Mouse (Mus musculus) heart, postnatal 0 days (tissue): ENCODE measurements around the gene Zbtb1. TPM values are rescaled to one million over a fixed set of nuclear protein-coding genes. Genes with fewer than 3 reads are reported as not detected.
A peak's percentile ranks its signal among the peaks of the same experiment; 100 is the strongest.

Experiments used
- ATAC-seq: fragments of 200-750 bp; cut with Nextera tagmentation; 2 replicates; pipeline ENCODE4 v1.8.0; 2017; ENCODE audit warnings: low read depth, moderate number of reproducible peaks, moderate library complexity; ENCODE audit not compliant: insufficient read depth
- DNase-seq: peaks from one replicate; pipeline ENCODE4 v3.0.0-alpha.2; 2016; ENCODE audit warnings: low spot score
- H3K27ac ChIP-seq: fragments of 300-500 bp; sonication (generic); 2 replicates; pipeline ENCODE4 v1.5.1; 2014; ENCODE audit warnings: low read depth, mild to moderate bottlenecking
- H3K27me3 ChIP-seq: fragments of 300-500 bp; sonication (generic); 2 replicates; pipeline ENCODE4 v1.6.1; 2014; ENCODE audit warnings: low read length, mixed read lengths; ENCODE audit not compliant: control insufficient read depth, insufficient read depth
- H3K36me3 ChIP-seq: fragments of 300-500 bp; sonication (generic); replicated peaks from 2 replicates; pipeline ENCODE4 v1.6.1; 2014; ENCODE audit warnings: low read length, mixed read lengths; ENCODE audit not compliant: control insufficient read depth, insufficient read depth
- H3K4me1 ChIP-seq: fragments of 300-500 bp; sonication (generic); 2 replicates; pipeline ENCODE4 v1.6.1; 2014; ENCODE audit warnings: antibody characterized with exemption; ENCODE audit not compliant: control insufficient read depth, insufficient read depth
- H3K4me2 ChIP-seq: fragments of 300-500 bp; sonication (generic); 2 replicates; pipeline ENCODE4 v1.6.1; 2014; ENCODE audit warnings: low read depth, mild to moderate bottlenecking, low read length, moderate library complexity
- H3K4me3 ChIP-seq: fragments of 300-500 bp; sonication (generic); 2 replicates; pipeline ENCODE4 v1.5.1; 2014; ENCODE audit warnings: low read depth, low read length
- H3K9ac ChIP-seq: fragments of 300-500 bp; sonication (generic); replicated peaks from 2 replicates; pipeline ENCODE4 v1.6.1; 2014; ENCODE audit warnings: low read depth, low read length, mixed read lengths
- H3K9me3 ChIP-seq: fragments of 300-500 bp; sonication (generic); replicated peaks from 2 replicates; pipeline ENCODE4 v1.6.1; 2016; ENCODE audit warnings: low read length; ENCODE audit not compliant: control insufficient read depth
- CTCF ChIP-seq: IDR thresholded peaks from 2 replicates; pipeline ENCODE4 v1.5.1; 2016; ENCODE audit warnings: antibody characterized with exemption, control low read depth, low read depth
- EP300 ChIP-seq: IDR thresholded peaks from 2 replicates; pipeline ENCODE4 v1.6.1; 2016; ENCODE audit warnings: antibody characterized with exemption, low read depth
- WGBS: fragments of 180-500 bp; shearing (Covaris S2); extraction: QIAGEN DNeasy Blood & Tissue Kit; methylation state at CpG from one replicate; pipeline ENCODE4 v1.1.7; 2014; 5-methylcytosine and 5-hydroxymethylcytosine counted together
- polyA plus RNA-seq: library from polyadenylated mRNA; unstranded; fragments of >200 nt; fragmentation: Nextera tagmentation; extraction: Ambion mirVana; gene quantifications from 2 replicates; pipeline ENCODE4 v1.2.1, GENCODE M21; 2015
- total RNA-seq: library from RNA; depleted of rRNA; stranded (reverse); fragments of >200 nt; gene quantifications from 2 replicates; pipeline ENCODE4 v1.2.3, GENCODE M21; 2014; ENCODE audit warnings: low replicate concordance

Zbtb1 gene
- total and polyA plus RNA-seq, 2 experiments from 2014 or later: 4.6 to 5.0 TPM

DNA sequence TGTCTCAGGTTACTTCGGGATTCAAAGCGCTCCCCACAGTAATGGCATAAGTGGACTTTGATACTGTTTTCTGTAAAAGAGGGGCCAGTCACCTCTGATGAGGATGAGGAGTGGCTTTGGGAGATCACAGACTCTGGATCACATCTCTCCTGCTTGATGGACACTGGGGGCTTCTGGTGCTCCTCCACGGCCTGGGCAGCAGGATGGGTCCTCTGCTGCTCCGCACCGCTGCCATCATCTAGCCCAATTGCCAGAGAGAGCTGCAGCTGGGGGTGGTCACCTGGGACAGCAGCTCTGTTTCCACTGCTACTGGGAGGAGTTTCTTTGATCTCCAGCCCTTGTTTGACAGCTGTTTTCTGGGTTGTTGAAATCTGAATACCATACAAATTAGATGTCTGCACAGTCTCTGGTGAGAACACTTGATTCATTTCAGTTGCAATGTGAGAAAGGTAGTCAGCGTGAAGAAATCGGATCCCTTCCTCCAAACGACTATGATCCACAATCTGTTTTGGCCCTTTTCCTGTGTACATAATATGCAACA, 20.3 kb upstream of the Zbtb1 start:
- TF ChIP-seq EP300 (no peak), CTCF (no peak)
- no peak for DNase-seq
- no peaks in the 10 kb centered on the region for H3K9me3 ChIP-seq
- H3K4me3 ChIP-seq: no peak overlapping the region
- H3K36me3 ChIP-seq: peaks cover 32% of the 10 kb centered on the region
- H3K9ac ChIP-seq: no peak overlapping the region
- WGBS: 70% methylated on average over 8 of the region's 8 CpGs
- H3K27ac ChIP-seq: no peak overlapping the region
- no peak overlapping the region for H3K4me2 ChIP-seq
- H3K27me3 ChIP-seq: no peaks in the 10 kb centered on the region
- H3K4me1 ChIP-seq: no peaks in the 10 kb centered on the region
- no peak for ATAC-seq

DNA sequence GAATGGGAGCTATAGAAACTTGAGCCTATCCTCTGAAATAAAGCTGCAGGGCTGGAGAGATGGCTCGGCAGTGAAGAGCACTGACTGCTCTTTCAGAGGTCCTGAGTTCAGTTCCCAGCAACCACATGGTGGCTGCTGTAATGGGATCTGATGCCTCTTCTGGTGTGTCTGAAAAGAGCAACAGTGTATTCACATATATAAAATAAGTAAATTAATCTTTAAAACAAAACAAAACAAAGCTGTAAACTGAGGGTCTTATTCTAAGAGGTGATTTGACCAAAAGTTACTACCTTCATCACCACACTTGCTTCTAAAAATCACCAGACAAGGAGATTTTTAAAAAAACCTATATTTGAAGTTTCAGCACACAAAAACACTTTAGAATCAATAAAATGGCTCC, 9.2 kb upstream of the Zbtb1 start:
- Histone ChIP-seq H3K9ac (no peak overlapping the region), H3K4me3 (no peak overlapping the region), H3K36me3 (no peaks in the 10 kb centered on the region), H3K27me3 (no peaks in the 10 kb centered on the region), H3K9me3 (no peaks in the 10 kb centered on the region), H3K4me2 (no peak overlapping the region), H3K27ac (no peak overlapping the region), H3K4me1 (no peaks in the 10 kb centered on the region)
- ATAC-seq (no peak), DNase-seq (no peak)
- TF ChIP-seq CTCF: no peak
- no peak for TF ChIP-seq EP300
- 79% methylated on average over 1 of the region's 1 CpGs for WGBS

- no peak overlapping the region for H3K9ac ChIP-seq
- WGBS: 54% methylated on average over 9 of the region's 9 CpGs
- H3K4me2 ChIP-seq: no peak overlapping the region
- no peaks in the 10 kb centered on the region for H3K4me1 ChIP-seq
- no peaks in the 10 kb centered on the region for H3K27me3 ChIP-seq
- H3K4me3 ChIP-seq: no peak overlapping the region
- no peaks in the 10 kb centered on the region for H3K9me3 ChIP-seq
- no peak for ATAC-seq
- DNase-seq: no peak
- peak overlapping the region; percentile 8; the same call in 1 of the 2 replicates for H3K27ac ChIP-seq
- H3K36me3 ChIP-seq: no peaks in the 10 kb centered on the region
- TF ChIP-seq EP300 (no peak), CTCF (no peak)
Measured at GRCm38 (mm10) chr12:76361405-76362302, 8.4 kb upstream of the Zbtb1 start.

DNA sequence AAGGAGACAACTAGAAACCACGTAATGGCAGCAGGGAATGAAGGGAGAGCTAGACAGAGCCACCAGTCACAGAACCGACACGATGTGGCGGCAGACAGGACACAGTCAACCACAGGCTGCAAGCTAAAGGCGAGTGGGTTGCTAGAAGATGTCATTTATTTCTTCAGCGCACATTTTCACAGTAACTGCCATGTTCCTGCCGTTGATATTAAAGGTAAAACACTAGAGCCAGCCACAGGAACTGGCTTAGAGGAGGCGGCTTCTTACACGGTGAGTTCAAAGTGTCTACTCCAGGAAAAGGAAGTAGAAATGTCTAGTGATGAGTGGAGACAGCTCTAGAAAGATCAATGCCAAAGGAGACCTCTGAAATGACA, 7.8 kb upstream of the Zbtb1 start:
- no peak for DNase-seq
- Histone ChIP-seq H3K9ac (no peak overlapping the region), H3K4me2 (no peak overlapping the region), H3K36me3 (no peaks in the 10 kb centered on the region), H3K9me3 (no peaks in the 10 kb centered on the region), H3K4me1 (peaks cover 6% of the 10 kb centered on the region), H3K27me3 (no peaks in the 10 kb centered on the region), H3K27ac (peak overlapping the region; percentile 8; the same call in 1 of the 2 replicates), H3K4me3 (no peak overlapping the region)
- WGBS: 74% methylated on average over 9 of the region's 9 CpGs
- TF ChIP-seq CTCF (no peak), EP300 (no peak)
- no peak for ATAC-seq

- H3K36me3 ChIP-seq: no peaks in the 10 kb centered on the region
- H3K9me3 ChIP-seq: no peaks in the 10 kb centered on the region
- H3K4me2 ChIP-seq: no peak overlapping the region
- DNase-seq (no peak), ATAC-seq (no peak)
- WGBS: 75% methylated on average over 3 of the region's 3 CpGs
- peaks cover 15% of the 10 kb centered on the region for H3K4me1 ChIP-seq
- no peak for TF ChIP-seq CTCF
- TF ChIP-seq EP300: no peak
- no peak overlapping the region for H3K27ac ChIP-seq
- H3K27me3 ChIP-seq: no peaks in the 10 kb centered on the region
- H3K9ac ChIP-seq: no peak overlapping the region
- no peak overlapping the region for H3K4me3 ChIP-seq
Measured at GRCm38 (mm10) chr12:76366276-76366675, 3.8 kb upstream of the Zbtb1 start.
